Mouse (Mus musculus) heart, postnatal 0 days (tissue): ENCODE results near the gene Dnajc15.

Source experiments
- CTCF ChIP-seq: IDR thresholded peaks from 2 replicates; pipeline ENCODE4 v1.5.1; 2016; ENCODE audit warnings: antibody characterized with exemption, control low read depth, low read depth
- EP300 ChIP-seq: IDR thresholded peaks from 2 replicates; pipeline ENCODE4 v1.6.1; 2016; ENCODE audit warnings: antibody characterized with exemption, low read depth

DNA sequence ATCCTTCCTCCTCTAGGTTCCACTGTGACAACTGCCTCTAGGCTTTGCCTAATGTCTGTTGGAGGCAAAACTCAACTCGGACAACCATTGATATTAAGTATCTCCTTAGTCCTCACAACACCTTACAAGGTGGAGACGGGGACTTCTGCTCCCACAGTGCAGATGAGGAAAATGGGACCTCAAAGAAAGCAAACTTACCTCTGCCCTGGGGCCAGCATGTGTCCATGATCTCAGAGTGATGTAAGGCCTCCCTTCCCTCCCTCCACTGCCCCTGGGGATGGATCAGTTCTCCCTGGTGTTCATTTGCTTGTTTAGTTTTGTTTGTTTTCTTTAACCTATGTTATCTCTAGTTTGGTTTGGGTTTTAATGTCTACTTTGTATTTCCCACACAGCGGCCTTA, 27.6 kb upstream of the Dnajc15 start:
- TF ChIP-seq EP300: no peak
- TF ChIP-seq CTCF: no peak
